Mouse (Mus musculus): ENCODE measurements around the gene Snrk. TPM values are rescaled to one million over a fixed set of nuclear protein-coding genes. Genes with fewer than 3 reads are reported as not detected.
A peak's percentile ranks its signal among the peaks of the same experiment; 100 is the strongest.

Snrk gene
- polyA plus RNA-seq, 1 experiment from 2014 or later, result 93.6 TPM

- H3K9ac ChIP-seq (replicated peaks; ENCODE audit: low read depth), result no peak overlapping the region
- no peaks in the 10 kb centered on the region for H3K9me3 ChIP-seq (ENCODE audit: low read length)
- DNase-seq (ENCODE audit: low spot score) (no peak), ATAC-seq (no peak)
- H3K4me1 ChIP-seq (ENCODE audit: insufficient read depth, low read depth, low read length), result peaks cover 28% of the 10 kb centered on the region; the same call in 1 of the 2 replicates
- H3K27ac ChIP-seq (ENCODE audit: low read length), result peak overlapping the region; percentile 61
- no peaks in the 10 kb centered on the region for H3K36me3 ChIP-seq (ENCODE audit: insufficient read depth, low read length)
- WGBS, result 35% methylated on average over 7 of the region's 7 CpGs
- H3K4me2 ChIP-seq (replicated peaks; ENCODE audit: low read depth, low read length), result no peak overlapping the region
- H3K27me3 ChIP-seq (replicated peaks; ENCODE audit: insufficient read depth, low read length), result no peaks in the 10 kb centered on the region
- TF ChIP-seq EP300 (IDR thresholded peaks at IDR 0.05) (no peak), CTCF (IDR thresholded peaks at IDR 0.05) (no peak)
- no peak overlapping the region for H3K4me3 ChIP-seq (ENCODE audit: low read depth, low read length)
Observed at GRCm38 (mm10) chr9:122091171-122091570, 25.9 kb upstream of the Snrk start.

- Histone ChIP-seq H3K9ac (replicated peaks; ENCODE audit: low read depth) (no peak overlapping the region), H3K9me3 (ENCODE audit: low read length) (no peaks in the 10 kb centered on the region), H3K4me3 (ENCODE audit: low read depth, low read length) (no peak overlapping the region), H3K27me3 (replicated peaks; ENCODE audit: insufficient read depth, low read length) (no peaks in the 10 kb centered on the region), H3K36me3 (ENCODE audit: insufficient read depth, low read length) (no peaks in the 10 kb centered on the region), H3K27ac (ENCODE audit: low read length) (peak overlapping the region; percentile 61), H3K4me1 (ENCODE audit: insufficient read depth, low read depth, low read length) (peaks cover 21% of the 10 kb centered on the region; the same call in 1 of the 2 replicates), H3K4me2 (replicated peaks; ENCODE audit: low read depth, low read length) (no peak overlapping the region)
- 5% methylated on average over 5 of the region's 5 CpGs for WGBS
- no peak for TF ChIP-seq CTCF (IDR thresholded peaks at IDR 0.05)
- TF ChIP-seq EP300 (IDR thresholded peaks at IDR 0.05), result peak; percentile 99
- peak; percentile 78 for DNase-seq (ENCODE audit: low spot score)
- peak; percentile 91 for ATAC-seq
Observed at GRCm38 (mm10) chr9:122091782-122092228, 25.3 kb upstream of the Snrk start.

GRCm38 (mm10) chr9:122094171-122094570, 22.9 kb upstream of the Snrk start:
- Histone ChIP-seq H3K27ac (ENCODE audit: low read length) (no peak overlapping the region), H3K9me3 (ENCODE audit: low read length) (no peaks in the 10 kb centered on the region), H3K4me2 (replicated peaks; ENCODE audit: low read depth, low read length) (no peak overlapping the region), H3K4me3 (ENCODE audit: low read depth, low read length) (no peak overlapping the region), H3K27me3 (replicated peaks; ENCODE audit: insufficient read depth, low read length) (no peaks in the 10 kb centered on the region), H3K9ac (replicated peaks; ENCODE audit: low read depth) (no peak overlapping the region), H3K36me3 (ENCODE audit: insufficient read depth, low read length) (no peaks in the 10 kb centered on the region), H3K4me1 (ENCODE audit: insufficient read depth, low read depth, low read length) (peaks cover 14% of the 10 kb centered on the region; the same call in 1 of the 2 replicates)
- TF ChIP-seq CTCF (IDR thresholded peaks at IDR 0.05) (no peak), EP300 (IDR thresholded peaks at IDR 0.05) (no peak)
- DNase-seq (ENCODE audit: low spot score), result no peak
- WGBS, result 83% methylated on average over 1 of the region's 1 CpGs
- ATAC-seq, result no peak

- DNase-seq (ENCODE audit: low spot score) (no peak), ATAC-seq (no peak)
- H3K4me1 ChIP-seq (ENCODE audit: insufficient read depth, low read depth, low read length), result 0 out of 2 replicates have a peak, but pooled peaks cover 4% of the 10 kb centered on the region
Observed at GRCm38 (mm10) chr9:122096822-122097511, 20.1 kb upstream of the Snrk start.

GRCm38 (mm10) chr9:122097535-122097934, 19.5 kb upstream of the Snrk start:
- no peak overlapping the region for H3K4me3 ChIP-seq (ENCODE audit: low read depth, low read length)
- no peak overlapping the region for H3K9ac ChIP-seq (replicated peaks; ENCODE audit: low read depth)
- H3K27me3 ChIP-seq (replicated peaks; ENCODE audit: insufficient read depth, low read length), result no peaks in the 10 kb centered on the region
- no peak overlapping the region for H3K4me2 ChIP-seq (replicated peaks; ENCODE audit: low read depth, low read length)
- no peaks in the 10 kb centered on the region for H3K36me3 ChIP-seq (ENCODE audit: insufficient read depth, low read length)
- no peaks in the 10 kb centered on the region for H3K4me1 ChIP-seq (ENCODE audit: insufficient read depth, low read depth, low read length)
- no peak overlapping the region for H3K27ac ChIP-seq (ENCODE audit: low read length)
- TF ChIP-seq CTCF (IDR thresholded peaks at IDR 0.05), result no peak
- no peak for TF ChIP-seq EP300 (IDR thresholded peaks at IDR 0.05)
- H3K9me3 ChIP-seq (ENCODE audit: low read length), result no peaks in the 10 kb centered on the region
- no peak for ATAC-seq
- DNase-seq (ENCODE audit: low spot score), result no peak
- 55% methylated on average over 6 of the region's 6 CpGs for WGBS

More at GRCm38 (mm10) chr9:122096822-122097511, 20.1 kb upstream of the Snrk start:
- 91% methylated on average over 5 of the region's 5 CpGs for WGBS
- Histone ChIP-seq H3K27ac (ENCODE audit: low read length) (no peak overlapping the region), H3K9me3 (ENCODE audit: low read length) (no peaks in the 10 kb centered on the region), H3K4me3 (ENCODE audit: low read depth, low read length) (no peak overlapping the region), H3K36me3 (ENCODE audit: insufficient read depth, low read length) (no peaks in the 10 kb centered on the region), H3K9ac (replicated peaks; ENCODE audit: low read depth) (no peak overlapping the region), H3K4me2 (replicated peaks; ENCODE audit: low read depth, low read length) (no peak overlapping the region), H3K27me3 (replicated peaks; ENCODE audit: insufficient read depth, low read length) (no peaks in the 10 kb centered on the region)
- TF ChIP-seq EP300 (IDR thresholded peaks at IDR 0.05) (no peak), CTCF (IDR thresholded peaks at IDR 0.05) (no peak)

- TF ChIP-seq EP300 (IDR thresholded peaks at IDR 0.05) (no peak), CTCF (IDR thresholded peaks at IDR 0.05) (no peak)
- Histone ChIP-seq H3K9me3 (ENCODE audit: low read length) (no peaks in the 10 kb centered on the region), H3K36me3 (ENCODE audit: insufficient read depth, low read length) (no peaks in the 10 kb centered on the region), H3K4me2 (replicated peaks; ENCODE audit: low read depth, low read length) (no peak overlapping the region), H3K27ac (ENCODE audit: low read length) (no peak overlapping the region), H3K27me3 (replicated peaks; ENCODE audit: insufficient read depth, low read length) (no peaks in the 10 kb centered on the region), H3K4me1 (ENCODE audit: insufficient read depth, low read depth, low read length) (no peaks in the 10 kb centered on the region), H3K4me3 (ENCODE audit: low read depth, low read length) (no peak overlapping the region), H3K9ac (replicated peaks; ENCODE audit: low read depth) (no peak overlapping the region)
- no peak for DNase-seq (ENCODE audit: low spot score)
- no peak for ATAC-seq
Observed at GRCm38 (mm10) chr9:122100584-122101127, 16.4 kb upstream of the Snrk start.
